Mouse (Mus musculus): ENCODE results near the gene Slc30a7.
"Not testable (repeated sequence)": the region's sequence is repeated elsewhere in the genome, so short reads cannot be mapped to it uniquely, and the experiment has no call there.

Slc30a7 gene

GRCm38 (mm10) chr3:115949220-115949920 lies 57.8 kb downstream of the Slc30a7 start:
- DNase-seq (ENCODE audit: low spot score): no peak

- no peak for DNase-seq (ENCODE audit: low spot score)
Measured at GRCm38 (mm10) chr3:115946272-115946671, 60.9 kb downstream of the Slc30a7 start.

- no peak for DNase-seq (ENCODE audit: low spot score)
Measured at GRCm38 (mm10) chr3:115944376-115944775, 62.8 kb downstream of the Slc30a7 start.

- DNase-seq (ENCODE audit: low spot score): no peak
Measured at GRCm38 (mm10) chr3:115941464-115941863, 65.7 kb downstream of the Slc30a7 start.

- DNase-seq (ENCODE audit: low spot score): no peak
Measured at GRCm38 (mm10) chr3:115940510-115940909, 66.7 kb downstream of the Slc30a7 start.

GRCm38 (mm10) chr3:115937807-115938206 lies 69.4 kb downstream of the Slc30a7 start:
- no peak for DNase-seq (ENCODE audit: low spot score)

- peak; percentile 49 for DNase-seq (ENCODE audit: low spot score)
Measured at GRCm38 (mm10) chr3:115936734-115937599, 70.2 kb downstream of the Slc30a7 start.

GRCm38 (mm10) chr3:115933293-115934186 lies 73.7 kb downstream of the Slc30a7 start:
- DNase-seq (ENCODE audit: low spot score): peak; percentile 28

GRCm38 (mm10) chr3:115931701-115932100 lies 75.5 kb downstream of the Slc30a7 start:
- no peak for DNase-seq (ENCODE audit: low spot score)

- DNase-seq (ENCODE audit: low spot score): no peak
Measured at GRCm38 (mm10) chr3:115926531-115926930, 80.7 kb downstream of the Slc30a7 start.

GRCm38 (mm10) chr3:115924401-115925190 lies 82.6 kb downstream of the Slc30a7 start:
- peak; percentile 38 for DNase-seq (ENCODE audit: low spot score)

GRCm38 (mm10) chr3:115907406-115907805 lies 99.8 kb downstream of the Slc30a7 start:
- DNase-seq (ENCODE audit: low spot score): not testable (repeated sequence)

GRCm38 (mm10) chr3:115905567-115905966 lies 101.6 kb downstream of the Slc30a7 start:
- no peak for DNase-seq (ENCODE audit: low spot score)

GRCm38 (mm10) chr3:115905067-115905466 lies 102.1 kb downstream of the Slc30a7 start:
- no peak for DNase-seq (ENCODE audit: low spot score)

- no peak for DNase-seq (ENCODE audit: low spot score)
Measured at GRCm38 (mm10) chr3:115902301-115902956, 104.8 kb downstream of the Slc30a7 start.

GRCm38 (mm10) chr3:115898354-115898948 lies 108.8 kb downstream of the Slc30a7 start:
- no peak for DNase-seq (ENCODE audit: low spot score)

GRCm38 (mm10) chr3:115893166-115893565 lies 114.0 kb downstream of the Slc30a7 start:
- DNase-seq (ENCODE audit: low spot score): no peak

GRCm38 (mm10) chr3:115892341-115892740 lies 114.9 kb downstream of the Slc30a7 start:
- DNase-seq (ENCODE audit: low spot score): no peak
